Mouse (Mus musculus): ENCODE data around the gene Gpsm1.

Gene Gpsm1

GRCm38 (mm10) chr2:26312812-26313211, 2.5 kb upstream of the Gpsm1 start:
- no peak for DNase-seq (ENCODE audit: low spot score)

- no peak for DNase-seq (ENCODE audit: low spot score)
Measured at GRCm38 (mm10) chr2:26313394-26313793, 1.9 kb upstream of the Gpsm1 start.

- DNase-seq (ENCODE audit: low spot score): no peak
Measured at GRCm38 (mm10) chr2:26314281-26315071, 839 bp upstream of the Gpsm1 start.

GRCm38 (mm10) chr2:26315925-26316311, 603 bp downstream of the Gpsm1 start:
- no peak for DNase-seq (ENCODE audit: low spot score)

GRCm38 (mm10) chr2:26316576-26317246, 1.4 kb downstream of the Gpsm1 start:
- no peak for DNase-seq (ENCODE audit: low spot score)

GRCm38 (mm10) chr2:26317371-26317770, 2.1 kb downstream of the Gpsm1 start:
- no peak for DNase-seq (ENCODE audit: low spot score)

- no peak for DNase-seq (ENCODE audit: low spot score)
Measured at GRCm38 (mm10) chr2:26317991-26318672, 2.8 kb downstream of the Gpsm1 start.

GRCm38 (mm10) chr2:26319109-26319508, 3.8 kb downstream of the Gpsm1 start:
- DNase-seq (ENCODE audit: low spot score): no peak

GRCm38 (mm10) chr2:26319519-26320244, 4.4 kb downstream of the Gpsm1 start:
- DNase-seq (ENCODE audit: low spot score): no peak

GRCm38 (mm10) chr2:26320245-26321185, 5.2 kb downstream of the Gpsm1 start:
- DNase-seq (ENCODE audit: low spot score): no peak

- DNase-seq (ENCODE audit: low spot score): no peak
Measured at GRCm38 (mm10) chr2:26323589-26324325, 8.4 kb downstream of the Gpsm1 start.

GRCm38 (mm10) chr2:26324917-26325316, 9.6 kb downstream of the Gpsm1 start:
- DNase-seq (ENCODE audit: low spot score): no peak

GRCm38 (mm10) chr2:26325386-26326181, 10.3 kb downstream of the Gpsm1 start:
- DNase-seq (ENCODE audit: low spot score): peak; percentile 70

GRCm38 (mm10) chr2:26327852-26328251, 12.5 kb downstream of the Gpsm1 start:
- no peak for DNase-seq (ENCODE audit: low spot score)

- DNase-seq (ENCODE audit: low spot score): no peak
Measured at GRCm38 (mm10) chr2:26329402-26329801, 14.1 kb downstream of the Gpsm1 start.

GRCm38 (mm10) chr2:26330056-26330468, 14.7 kb downstream of the Gpsm1 start:
- no peak for DNase-seq (ENCODE audit: low spot score)

- no peak for DNase-seq (ENCODE audit: low spot score)
Measured at GRCm38 (mm10) chr2:26330702-26331101, 15.4 kb downstream of the Gpsm1 start.

- no peak for DNase-seq (ENCODE audit: low spot score)
Measured at GRCm38 (mm10) chr2:26338302-26339203, 23.2 kb downstream of the Gpsm1 start.

GRCm38 (mm10) chr2:26339204-26339551, 23.9 kb downstream of the Gpsm1 start:
- no peak for DNase-seq (ENCODE audit: low spot score)
